Mouse (Mus musculus) heart, postnatal 0 days (tissue): ENCODE data around the gene Ptrhd1. TPM values are rescaled to one million over a fixed set of nuclear protein-coding genes. Genes with fewer than 3 reads are reported as not detected.

Experiments
- ATAC-seq: fragments of 200-750 bp; cut with Nextera tagmentation; 2 replicates; pipeline ENCODE4 v1.8.0; 2017; ENCODE audit warnings: low read depth, moderate number of reproducible peaks, moderate library complexity; ENCODE audit not compliant: insufficient read depth
- DNase-seq: peaks from one replicate; pipeline ENCODE4 v3.0.0-alpha.2; 2016; ENCODE audit warnings: low spot score
- H3K27ac ChIP-seq: fragments of 300-500 bp; sonication (generic); 2 replicates; pipeline ENCODE4 v1.5.1; 2014; ENCODE audit warnings: low read depth, mild to moderate bottlenecking
- H3K27me3 ChIP-seq: fragments of 300-500 bp; sonication (generic); 2 replicates; pipeline ENCODE4 v1.6.1; 2014; ENCODE audit warnings: low read length, mixed read lengths; ENCODE audit not compliant: control insufficient read depth, insufficient read depth
- H3K36me3 ChIP-seq: fragments of 300-500 bp; sonication (generic); replicated peaks from 2 replicates; pipeline ENCODE4 v1.6.1; 2014; ENCODE audit warnings: low read length, mixed read lengths; ENCODE audit not compliant: control insufficient read depth, insufficient read depth
- H3K4me1 ChIP-seq: fragments of 300-500 bp; sonication (generic); 2 replicates; pipeline ENCODE4 v1.6.1; 2014; ENCODE audit warnings: antibody characterized with exemption; ENCODE audit not compliant: control insufficient read depth, insufficient read depth
- H3K4me2 ChIP-seq: fragments of 300-500 bp; sonication (generic); 2 replicates; pipeline ENCODE4 v1.6.1; 2014; ENCODE audit warnings: low read depth, mild to moderate bottlenecking, low read length, moderate library complexity
- H3K4me3 ChIP-seq: fragments of 300-500 bp; sonication (generic); 2 replicates; pipeline ENCODE4 v1.5.1; 2014; ENCODE audit warnings: low read depth, low read length
- H3K9ac ChIP-seq: fragments of 300-500 bp; sonication (generic); replicated peaks from 2 replicates; pipeline ENCODE4 v1.6.1; 2014; ENCODE audit warnings: low read depth, low read length, mixed read lengths
- H3K9me3 ChIP-seq: fragments of 300-500 bp; sonication (generic); replicated peaks from 2 replicates; pipeline ENCODE4 v1.6.1; 2016; ENCODE audit warnings: low read length; ENCODE audit not compliant: control insufficient read depth
- CTCF ChIP-seq: IDR thresholded peaks from 2 replicates; pipeline ENCODE4 v1.5.1; 2016; ENCODE audit warnings: antibody characterized with exemption, control low read depth, low read depth
- EP300 ChIP-seq: IDR thresholded peaks from 2 replicates; pipeline ENCODE4 v1.6.1; 2016; ENCODE audit warnings: antibody characterized with exemption, low read depth
- WGBS: fragments of 180-500 bp; shearing (Covaris S2); extraction: QIAGEN DNeasy Blood & Tissue Kit; methylation state at CpG from one replicate; pipeline ENCODE4 v1.1.7; 2014; 5-methylcytosine and 5-hydroxymethylcytosine counted together
- polyA plus RNA-seq: library from polyadenylated mRNA; unstranded; fragments of >200 nt; fragmentation: Nextera tagmentation; extraction: Ambion mirVana; gene quantifications from 2 replicates; pipeline ENCODE4 v1.2.1, GENCODE M21; 2015
- total RNA-seq: library from RNA; depleted of rRNA; stranded (reverse); fragments of >200 nt; gene quantifications from 2 replicates; pipeline ENCODE4 v1.2.3, GENCODE M21; 2014; ENCODE audit warnings: low replicate concordance; rRNA removed

Gene Ptrhd1
- total and polyA plus RNA-seq, 2 experiments from 2014 or later: 7.2 to 9.6 TPM

GRCm38 (mm10) chr12:4279878-4280277 lies 46.1 kb downstream of the Ptrhd1 start:
- ATAC-seq: no peak
- H3K4me1 ChIP-seq: no peaks in the 10 kb centered on the region
- no peaks in the 10 kb centered on the region for H3K27me3 ChIP-seq
- H3K9me3 ChIP-seq: no peaks in the 10 kb centered on the region
- TF ChIP-seq EP300 (no peak), CTCF (no peak)
- H3K4me2 ChIP-seq: no peak overlapping the region
- H3K4me3 ChIP-seq: no peak overlapping the region
- no peak overlapping the region for H3K27ac ChIP-seq
- H3K9ac ChIP-seq: no peak overlapping the region
- DNase-seq: no peak
- peaks cover 9% of the 10 kb centered on the region for H3K36me3 ChIP-seq
- 78% methylated on average over 3 of the region's 3 CpGs for WGBS

- Histone ChIP-seq H3K27ac (no peak overlapping the region), H3K4me3 (no peak overlapping the region), H3K36me3 (peaks cover 12% of the 10 kb centered on the region), H3K4me2 (no peak overlapping the region), H3K9ac (no peak overlapping the region), H3K27me3 (no peaks in the 10 kb centered on the region), H3K4me1 (no peaks in the 10 kb centered on the region), H3K9me3 (no peaks in the 10 kb centered on the region)
- TF ChIP-seq CTCF (no peak), EP300 (no peak)
- ATAC-seq (peak; percentile 51), DNase-seq (no peak)
- WGBS: 17% methylated on average over 3 of the region's 3 CpGs
Observed at GRCm38 (mm10) chr12:4285186-4285585, 51.4 kb downstream of the Ptrhd1 start.

Other genes with a start within 250 kb of the Ptrhd1 start
- 6.8 TPM in 2 replicates for gene Efr3b, start 195.1 kb upstream of the Ptrhd1 start, total RNA-seq
- gene Efr3b, start 195.1 kb upstream of the Ptrhd1 start, polyA plus RNA-seq: 1.6 TPM in 2 replicates
- gene Dnajc27, start 151.4 kb upstream of the Ptrhd1 start, total RNA-seq: 12.6 and 15.9 TPM in 2 replicates
- 3.4 and 3.6 TPM in 2 replicates for gene Dnajc27, start 151.4 kb upstream of the Ptrhd1 start, polyA plus RNA-seq
- 5.6 and 7.5 TPM in 2 replicates for gene Adcy3, start 100.9 kb upstream of the Ptrhd1 start, total RNA-seq
- 1.2 and 1.5 TPM in 2 replicates for gene Adcy3, start 100.9 kb upstream of the Ptrhd1 start, polyA plus RNA-seq
- gene Cenpo, start 267 bp downstream of the Ptrhd1 start, total RNA-seq: 4.1 and 14.2 TPM in 2 replicates
- 2.5 and 3.1 TPM in 2 replicates for gene Cenpo, start 267 bp downstream of the Ptrhd1 start, polyA plus RNA-seq
- 15.6 and 32.3 TPM in 2 replicates for gene Ncoa1, start 243.2 kb downstream of the Ptrhd1 start, total RNA-seq
- 7.3 and 7.8 TPM in 2 replicates for gene Ncoa1, start 243.2 kb downstream of the Ptrhd1 start, polyA plus RNA-seq